Mouse (Mus musculus) ES-E14 (cell line): Measurements from ENCODE around the gene Olfr1448.

Source experiments
- CHD2 ChIP-seq: IDR thresholded peaks from 2 replicates; pipeline ENCODE4 v1.6.1; 2014; ENCODE audit warnings: mild to moderate bottlenecking, low read depth, low read length, inconsistent platforms
- HCFC1 ChIP-seq: IDR thresholded peaks from 2 replicates; pipeline ENCODE4 v1.6.1; 2012; ENCODE audit warnings: low read length, inconsistent platforms, borderline replicate concordance; ENCODE audit not compliant: insufficient read depth
- MAFK ChIP-seq: IDR thresholded peaks from 2 replicates; pipeline ENCODE4 v1.6.1; 2014; ENCODE audit warnings: mild to moderate bottlenecking, low read depth, low read length, inconsistent platforms; ENCODE audit not compliant: insufficient read depth
- ZNF384 ChIP-seq: IDR thresholded peaks from 2 replicates; pipeline ENCODE4 v1.6.1; 2012; ENCODE audit warnings: low read depth, low read length, inconsistent platforms

GRCm38 (mm10) chr19:12924319-12924718 lies at the start of gene Olfr1448:
- TF ChIP-seq CHD2 (no peak), ZNF384 (no peak), MAFK (no peak), HCFC1 (no peak)
